1 mouse cellular context compared by ENCODE assay signal in the genomic region with DNA sequence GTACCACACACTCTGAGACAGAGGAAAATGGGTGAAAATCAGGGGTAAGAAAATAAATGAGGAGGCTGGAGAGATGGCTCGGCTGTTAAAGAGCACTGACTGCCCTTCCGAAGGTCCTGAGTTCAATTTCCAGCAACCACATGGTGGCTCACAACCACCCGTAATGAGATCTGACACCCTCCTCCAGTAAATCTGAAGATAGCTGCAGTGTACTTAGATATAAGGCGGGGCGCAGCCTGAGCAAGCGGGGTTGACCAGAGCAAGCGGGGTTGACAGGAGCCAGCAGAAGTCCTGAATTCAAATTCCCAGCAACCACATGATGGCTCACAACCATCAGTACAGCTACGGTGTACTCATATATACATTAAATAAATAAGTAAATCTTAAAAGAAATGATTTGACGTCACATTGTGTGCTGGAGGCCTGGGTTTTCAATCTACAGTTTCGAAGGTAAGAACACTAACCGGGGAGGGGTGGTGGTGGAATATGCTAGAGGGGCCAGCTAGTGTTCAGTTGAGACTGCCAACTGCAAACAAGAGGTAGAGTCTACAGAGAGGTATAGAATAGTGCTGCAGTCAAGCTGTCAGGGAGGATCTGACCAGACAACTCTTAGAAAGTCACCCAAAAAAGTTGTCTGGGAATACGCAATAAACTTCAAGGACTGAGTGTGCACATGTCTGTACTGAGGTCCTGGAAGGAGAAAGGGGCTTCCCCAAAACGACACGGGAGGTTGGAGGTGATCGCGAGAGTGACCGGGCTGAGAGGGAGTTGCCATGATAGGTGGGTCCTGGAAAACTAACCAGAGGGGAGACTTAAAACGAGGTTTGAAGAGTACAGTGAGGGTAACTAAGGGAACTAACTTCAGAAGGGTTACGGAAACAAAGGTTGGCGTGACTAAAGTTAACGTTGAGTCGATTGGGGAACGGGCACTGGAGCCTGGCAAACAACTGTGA.
TF ChIP-seq lines count a peak whose summit lies in the region.

No protein-coding gene starts in this region.

TF ChIP-seq in CH12.LX, 34 proteins besides CTCF, POLR2A, EP300 and RAD21:
- TF ChIP-seq MAX (IDR thresholded peaks at IDR 0.05; ENCODE audit: low read length) = peak; percentile 87; the same call in 1 of the 2 replicates
- peak; percentile 87 for TF ChIP-seq TBP (conservative IDR thresholded peaks at IDR 0.05; ENCODE audit: low read depth, low read length)
- TF ChIP-seq ZC3H11A (IDR thresholded peaks at IDR 0.05; ENCODE audit: low read depth, low read length) = no peak
- TF ChIP-seq CHD1 (IDR thresholded peaks at IDR 0.05; ENCODE audit: low read depth, low read length) = 0 out of 2 replicates have a peak, but pooled peaks have one; percentile 9
- TF ChIP-seq MAFK (IDR thresholded peaks at IDR 0.05; ENCODE audit: insufficient replicate concordance, low read length) = no peak
- peak; percentile 99 for TF ChIP-seq CHD2 (IDR thresholded peaks at IDR 0.05; ENCODE audit: low read length)
- TF ChIP-seq IRF4 (IDR thresholded peaks at IDR 0.05; ENCODE audit: low read depth, low read length) = no peak
- peak; percentile 98 for TF ChIP-seq MYC (IDR thresholded peaks at IDR 0.05; ENCODE audit: low read depth, low read length)
- no peak for TF ChIP-seq KAT2A (IDR thresholded peaks at IDR 0.05; ENCODE audit: insufficient replicate concordance, low read length)
- TF ChIP-seq MXI1 (IDR thresholded peaks at IDR 0.05; ENCODE audit: low read depth, low read length) = peak; percentile 87; the same call in 1 of the 2 replicates
- TF ChIP-seq POLR2AphosphoS2 (IDR thresholded peaks at IDR 0.05; ENCODE audit: low read depth, low read length) = peak; percentile 37; the same call in 1 of the 2 replicates
- no peak for TF ChIP-seq ELF1 (IDR thresholded peaks at IDR 0.05; ENCODE audit: low read depth, low read length)
- TF ChIP-seq SIN3A (IDR thresholded peaks at IDR 0.05; ENCODE audit: low read length) = peak; percentile 70; the same call in 1 of the 2 replicates
- TF ChIP-seq BHLHE40 (IDR thresholded peaks at IDR 0.05; ENCODE audit: low read depth, low read length) = no peak
- TF ChIP-seq E2F4 (IDR thresholded peaks at IDR 0.05; ENCODE audit: insufficient replicate concordance, low read depth, low read length) = no peak
